Mouse (Mus musculus) CH12.LX (cell line): ENCODE results near the gene Pon1.

Experiments used
- CTCF ChIP-seq, 2 experiments: IDR thresholded peaks in 1 of 2; conservative IDR thresholded peaks in 1 of 2; 2 replicates each; pipeline ENCODE4 v1.5.1; 2011 to 2012; ENCODE audit warnings: low read depth in 2 of 2, low read length in 2 of 2, improper control_type of control experiment in 1 of 2, inconsistent platforms in 1 of 2, mild to moderate bottlenecking in 1 of 2, moderate library complexity in 1 of 2
- E2F4 ChIP-seq: IDR thresholded peaks from 2 replicates; pipeline ENCODE4 v1.6.1; 2011; ENCODE audit warnings: low read depth, low read length, improper control_type of control experiment; ENCODE audit not compliant: insufficient replicate concordance
- GABPA ChIP-seq: IDR thresholded peaks from 2 replicates; pipeline ENCODE4 v1.6.1; 2012; ENCODE audit warnings: low read depth, low read length, improper control_type of control experiment, inconsistent platforms; ENCODE audit not compliant: insufficient replicate concordance
- JUN ChIP-seq: IDR thresholded peaks from 2 replicates; pipeline ENCODE4 v1.6.1; 2011; ENCODE audit warnings: low read depth, mild to moderate bottlenecking, low read length, improper control_type of control experiment, moderate library complexity; ENCODE audit not compliant: insufficient read depth
- MAZ ChIP-seq: IDR thresholded peaks from 2 replicates; pipeline ENCODE4 v1.6.1; 2012; ENCODE audit warnings: low read depth, mild to moderate bottlenecking, inconsistent platforms, low read length, improper control_type of control experiment, moderate library complexity
- MYC ChIP-seq: IDR thresholded peaks from 2 replicates; pipeline ENCODE4 v1.6.1; 2011; ENCODE audit warnings: low read depth, mild to moderate bottlenecking, improper control_type of control experiment, low read length
- NRF1 ChIP-seq: IDR thresholded peaks from 2 replicates; pipeline ENCODE4 v1.6.1; 2014; ENCODE audit warnings: low read depth, mild to moderate bottlenecking, inconsistent platforms, low read length, improper control_type of control experiment, moderate library complexity
- POLR2A ChIP-seq: IDR thresholded peaks from 2 replicates; pipeline ENCODE4 v1.6.1; 2011; ENCODE audit warnings: low read depth, mild to moderate bottlenecking, improper control_type of control experiment, low read length
- POLR2AphosphoS2 ChIP-seq: IDR thresholded peaks from 2 replicates; pipeline ENCODE4 v1.6.1; 2011; ENCODE audit warnings: low read depth, low read length, improper control_type of control experiment
- RAD21 ChIP-seq: IDR thresholded peaks from 2 replicates; pipeline ENCODE4 v1.6.1; 2011; ENCODE audit warnings: low read depth, mild to moderate bottlenecking, low read length, improper control_type of control experiment, moderate library complexity
- RCOR1 ChIP-seq: conservative IDR thresholded peaks from 2 replicates; pipeline ENCODE4 v1.6.1; 2012; ENCODE audit warnings: low read depth, mild to moderate bottlenecking, inconsistent platforms, low read length, improper control_type of control experiment
- TCF12 ChIP-seq: IDR thresholded peaks from 2 replicates; pipeline ENCODE4 v1.6.1; 2014; ENCODE audit warnings: low read depth, mild to moderate bottlenecking, inconsistent platforms, low read length, improper control_type of control experiment
- USF2 ChIP-seq: conservative IDR thresholded peaks from 2 replicates; pipeline ENCODE4 v1.6.1; 2011; ENCODE audit warnings: low read depth, low read length, improper control_type of control experiment

- TF ChIP-seq POLR2A, result no peak
- TF ChIP-seq CTCF (conservative IDR thresholded peaks at IDR 0.05 in 1 of 2, IDR thresholded peaks at IDR 0.05 in 1 of 2; ENCODE audit: low read depth in 2 of 2, low read length in 2 of 2), result no peak
- no peak for TF ChIP-seq GABPA
- no peak for TF ChIP-seq MAZ
- no peak for TF ChIP-seq TCF12
- no peak for TF ChIP-seq RAD21
- no peak for TF ChIP-seq POLR2AphosphoS2
- no peak for TF ChIP-seq JUN
- TF ChIP-seq NRF1, result no peak
- TF ChIP-seq MYC, result no peak
- TF ChIP-seq E2F4, result no peak
- no peak for TF ChIP-seq USF2
- TF ChIP-seq RCOR1, result no peak
Measured at GRCm38 (mm10) chr6:5164855-5165254, 28.9 kb downstream of the Pon1 start.
